Mouse (Mus musculus) MN1 (cell line): ENCODE results near the gene Fam124b.

Experiments
- DNase-seq: peaks from one replicate; pipeline ENCODE4 v3.0.0-alpha.2; 2016; ENCODE audit warnings: low spot score

Gene Fam124b

GRCm38 (mm10) chr1:80177651-80178382, 40.5 kb downstream of the Fam124b start:
- DNase-seq, result no peak

- no peak for DNase-seq
Measured at GRCm38 (mm10) chr1:80167706-80168105, 50.6 kb downstream of the Fam124b start.

GRCm38 (mm10) chr1:80166577-80166976, 51.7 kb downstream of the Fam124b start:
- no peak for DNase-seq

- DNase-seq, result no peak
Measured at GRCm38 (mm10) chr1:80165391-80165790, 52.9 kb downstream of the Fam124b start.

GRCm38 (mm10) chr1:80162943-80163342, 55.3 kb downstream of the Fam124b start:
- no peak for DNase-seq

- no peak for DNase-seq
Measured at GRCm38 (mm10) chr1:80159586-80159985, 58.7 kb downstream of the Fam124b start.

GRCm38 (mm10) chr1:80154902-80155301, 63.4 kb downstream of the Fam124b start:
- no peak for DNase-seq

GRCm38 (mm10) chr1:80153125-80153716, 65.1 kb downstream of the Fam124b start:
- no peak for DNase-seq

GRCm38 (mm10) chr1:80150681-80151080, 67.6 kb downstream of the Fam124b start:
- no peak for DNase-seq
